Mouse (Mus musculus): ENCODE data around the gene Olfr1419. TPM values are rescaled to one million over a fixed set of nuclear protein-coding genes. Genes with fewer than 3 reads are reported as not detected.
A peak's percentile ranks its signal among the peaks of the same experiment; 100 is the strongest.
"Not testable (repeated sequence)": the region's sequence is repeated elsewhere in the genome, so short reads cannot be mapped to it uniquely, and the experiment has no call there.

Gene Olfr1419
- total RNA-seq (2022) = not detected

- DNase-seq = no peak
Measured at GRCm38 (mm10) chr19:11875006-11875405, at the start of gene Olfr1419. Gene Olfr1419, minus strand, starts transcription at chr19:11875106.

- DNase-seq = not testable (repeated sequence)
Measured at GRCm38 (mm10) chr19:11922515-11922914, 47.6 kb upstream of the Olfr1419 start.

- DNase-seq = no peak
Measured at GRCm38 (mm10) chr19:11922068-11922467, 47.2 kb upstream of the Olfr1419 start.

- DNase-seq = no peak
Measured at GRCm38 (mm10) chr19:11915804-11916203, 40.9 kb upstream of the Olfr1419 start.

- DNase-seq = peak; percentile 57
Measured at GRCm38 (mm10) chr19:11912533-11913121, 37.7 kb upstream of the Olfr1419 start.

- DNase-seq = peak; percentile 98
Measured at GRCm38 (mm10) chr19:11912037-11912532, 37.2 kb upstream of the Olfr1419 start, which contains the start of gene Patl1. Gene Patl1, plus strand, starts transcription at chr19:11912399.

GRCm38 (mm10) chr19:11911603-11912002 lies 36.7 kb upstream of the Olfr1419 start:
- peak; percentile 14 for DNase-seq

- no peak for DNase-seq
Measured at GRCm38 (mm10) chr19:11911021-11911420, 36.1 kb upstream of the Olfr1419 start.

- DNase-seq = no peak
Measured at GRCm38 (mm10) chr19:11886265-11886664, 11.4 kb upstream of the Olfr1419 start, which contains the start of gene Olfr1420. Gene Olfr1420, plus strand, starts transcription at chr19:11886565.

GRCm38 (mm10) chr19:11878404-11878803 lies 3.5 kb upstream of the Olfr1419 start:
- DNase-seq = not testable (repeated sequence)

GRCm38 (mm10) chr19:11867837-11868236 lies 7.1 kb downstream of the Olfr1419 start:
- DNase-seq = no peak

- no peak for DNase-seq
Measured at GRCm38 (mm10) chr19:11860966-11861365, 13.9 kb downstream of the Olfr1419 start, which contains the start of gene Olfr1418. Gene Olfr1418, minus strand, starts transcription at chr19:11861066.

GRCm38 (mm10) chr19:11856506-11856905 lies 18.4 kb downstream of the Olfr1419 start:
- DNase-seq = peak; percentile 42

- DNase-seq = no peak
Measured at GRCm38 (mm10) chr19:11854821-11855220, 20.1 kb downstream of the Olfr1419 start.

GRCm38 (mm10) chr19:11852652-11853051 lies 22.3 kb downstream of the Olfr1419 start:
- DNase-seq = no peak

GRCm38 (mm10) chr19:11846333-11846732 lies 28.6 kb downstream of the Olfr1419 start:
- no peak for DNase-seq

- DNase-seq = no peak
Measured at GRCm38 (mm10) chr19:11839119-11839518, 35.8 kb downstream of the Olfr1419 start, which contains the start of gene Olfr1417. Gene Olfr1417, minus strand, starts transcription at chr19:11839219.

GRCm38 (mm10) chr19:11823346-11824065 lies 51.4 kb downstream of the Olfr1419 start:
- no peak for DNase-seq

- DNase-seq = no peak
Measured at GRCm38 (mm10) chr19:11820211-11820610, 54.7 kb downstream of the Olfr1419 start.

GRCm38 (mm10) chr19:11819800-11820199 lies 55.1 kb downstream of the Olfr1419 start:
- DNase-seq = peak; percentile 64

- no peak for DNase-seq
Measured at GRCm38 (mm10) chr19:11819143-11819700, 55.7 kb downstream of the Olfr1419 start, which contains the start of gene Stx3. Gene Stx3, minus strand, starts transcription at chr19:11819403.
